Mouse (Mus musculus) heart, embryonic 12.5 days (tissue): Measurements from ENCODE around the gene Kctd17. TPM values are rescaled to one million over a fixed set of nuclear protein-coding genes. Genes with fewer than 3 reads are reported as not detected.

ENCODE experiments used
- ATAC-seq: fragments of 200-750 bp; cut with Nextera tagmentation; 2 replicates; pipeline ENCODE4 v1.8.0; 2017; ENCODE audit warnings: moderate TSS enrichment, moderate library complexity; ENCODE audit not compliant: insufficient number of reproducible peaks, low FRiP score
- H3K27ac ChIP-seq: fragments of 300-500 bp; sonication (generic); 2 replicates; pipeline ENCODE4 v1.5.1; 2016; ENCODE audit warnings: mild to moderate bottlenecking, moderate library complexity; ENCODE audit not compliant: poor library complexity, severe bottlenecking
- H3K27me3 ChIP-seq: fragments of 300-500 bp; sonication (generic); replicated peaks from 2 replicates; pipeline ENCODE4 v1.6.1; 2016; ENCODE audit warnings: mild to moderate bottlenecking, moderate library complexity
- H3K36me3 ChIP-seq: fragments of 300-500 bp; sonication (generic); 2 replicates; pipeline ENCODE4 v1.6.1; 2016; ENCODE audit warnings: mild to moderate bottlenecking, moderate library complexity
- H3K4me1 ChIP-seq: fragments of 300-500 bp; sonication (generic); replicated peaks from 2 replicates; pipeline ENCODE4 v1.6.1; 2016; ENCODE audit warnings: mild to moderate bottlenecking
- H3K4me2 ChIP-seq: fragments of 300-500 bp; sonication (generic); 2 replicates; pipeline ENCODE4 v1.6.1; 2016; ENCODE audit warnings: mild to moderate bottlenecking, moderate library complexity
- H3K4me3 ChIP-seq: fragments of 300-500 bp; sonication (generic); 2 replicates; pipeline ENCODE4 v1.5.1; 2016; ENCODE audit warnings: mild to moderate bottlenecking
- H3K9ac ChIP-seq: fragments of 300-500 bp; sonication (generic); 2 replicates; pipeline ENCODE4 v1.6.1; 2016; ENCODE audit warnings: mild to moderate bottlenecking, moderate library complexity
- H3K9me3 ChIP-seq: fragments of 300-500 bp; sonication (generic); replicated peaks from 2 replicates; pipeline ENCODE4 v1.6.1; 2016; ENCODE audit warnings: mild to moderate bottlenecking, moderate library complexity
- WGBS: fragments of 180-500 bp; shearing (Covaris S2); methylation state at CpG from one replicate; pipeline ENCODE4 v1.1.7; 2016; 5-methylcytosine and 5-hydroxymethylcytosine counted together
- polyA plus RNA-seq: library from polyadenylated mRNA; unstranded; fragments of >200 nt; fragmentation: Nextera tagmentation; extraction: Ambion mirVana; gene quantifications from 2 replicates; pipeline ENCODE4 v1.2.1, GENCODE M21; 2016

Kctd17 gene
- polyA plus RNA-seq, 1 experiment from 2014 or later = 19.9 TPM

GRCm38 (mm10) chr15:78481448-78482000 is 53.2 kb downstream of the Kctd17 start:
- H3K27me3 ChIP-seq = peaks cover 15% of the 10 kb centered on the region
- no peak for ATAC-seq
- no peak overlapping the region for H3K27ac ChIP-seq
- H3K9ac ChIP-seq = no peak overlapping the region
- no peak overlapping the region for H3K4me3 ChIP-seq
- no peaks in the 10 kb centered on the region for H3K36me3 ChIP-seq
- H3K4me1 ChIP-seq = 0 out of 2 replicates have a peak, but pooled peaks cover 7% of the 10 kb centered on the region
- H3K4me2 ChIP-seq = no peak overlapping the region
- 51% methylated on average over 9 of the region's 9 CpGs for WGBS
- H3K9me3 ChIP-seq = no peaks in the 10 kb centered on the region

- no peak for ATAC-seq
- WGBS = 74% methylated on average over 3 of the region's 3 CpGs
- Histone ChIP-seq H3K4me2 (no peak overlapping the region), H3K27me3 (peaks cover 20% of the 10 kb centered on the region), H3K9me3 (no peaks in the 10 kb centered on the region), H3K4me1 (0 out of 2 replicates have a peak, but pooled peaks cover 7% of the 10 kb centered on the region), H3K9ac (no peak overlapping the region), H3K36me3 (no peaks in the 10 kb centered on the region), H3K27ac (no peak overlapping the region), H3K4me3 (no peak overlapping the region)
These were observed 54.2 kb downstream of the Kctd17 start for GRCm38 (mm10) chr15:78482518-78482917.

- Histone ChIP-seq H3K4me2 (no peak overlapping the region), H3K36me3 (no peaks in the 10 kb centered on the region), H3K27ac (no peak overlapping the region), H3K9ac (no peak overlapping the region), H3K27me3 (peaks cover 20% of the 10 kb centered on the region), H3K4me1 (0 out of 2 replicates have a peak, but pooled peaks cover 7% of the 10 kb centered on the region), H3K4me3 (no peak overlapping the region), H3K9me3 (no peaks in the 10 kb centered on the region)
- ATAC-seq = no peak
- WGBS = 78% methylated on average over 4 of the region's 4 CpGs
These were observed 54.9 kb downstream of the Kctd17 start for GRCm38 (mm10) chr15:78483311-78483710.

- Histone ChIP-seq H3K4me2 (no peak overlapping the region), H3K9me3 (no peaks in the 10 kb centered on the region), H3K36me3 (no peaks in the 10 kb centered on the region), H3K9ac (no peak overlapping the region), H3K4me3 (no peak overlapping the region), H3K27me3 (peaks cover 20% of the 10 kb centered on the region), H3K27ac (no peak overlapping the region), H3K4me1 (no peaks in the 10 kb centered on the region)
- 76% methylated on average over 1 of the region's 1 CpGs for WGBS
- ATAC-seq = no peak
These were observed 58.2 kb downstream of the Kctd17 start for GRCm38 (mm10) chr15:78486564-78486963.

GRCm38 (mm10) chr15:78487066-78487465 is 58.7 kb downstream of the Kctd17 start:
- WGBS = 59% methylated on average over 4 of the region's 4 CpGs
- no peak overlapping the region for H3K27ac ChIP-seq
- H3K9me3 ChIP-seq = no peaks in the 10 kb centered on the region
- H3K27me3 ChIP-seq = peaks cover 20% of the 10 kb centered on the region
- no peak overlapping the region for H3K9ac ChIP-seq
- no peaks in the 10 kb centered on the region for H3K4me1 ChIP-seq
- H3K4me2 ChIP-seq = no peak overlapping the region
- H3K36me3 ChIP-seq = no peaks in the 10 kb centered on the region
- ATAC-seq = no peak
- no peak overlapping the region for H3K4me3 ChIP-seq

Other genes with a start within 250 kb of the Kctd17 start
- 0.21 and 0.49 TPM in 2 replicates for gene Pvalb, start 222.2 kb upstream of the Kctd17 start, polyA plus RNA-seq
- gene Ncf4, start 183.8 kb upstream of the Kctd17 start, polyA plus RNA-seq = 11.2 and 13.7 TPM in 2 replicates
- gene Csf2rb2, start 122.8 kb upstream of the Kctd17 start, polyA plus RNA-seq = 0.48 and 0.51 TPM in 2 replicates
- 2.4 and 3.1 TPM in 2 replicates for gene Csf2rb, start 102.8 kb upstream of the Kctd17 start, polyA plus RNA-seq
- not detected in 2 replicates for gene Tex33, start 32.7 kb upstream of the Kctd17 start, polyA plus RNA-seq
- gene Tst, start 22.7 kb upstream of the Kctd17 start, polyA plus RNA-seq = 7.6 and 9.0 TPM in 2 replicates
- 0.32 and 1.1 TPM in 2 replicates for gene Mpst, start 22.1 kb upstream of the Kctd17 start, polyA plus RNA-seq
- gene Tmprss6, start 40.1 kb downstream of the Kctd17 start, polyA plus RNA-seq = 0.19 and 0.30 TPM in 2 replicates
- gene Il2rb, start 66.7 kb downstream of the Kctd17 start, polyA plus RNA-seq = 0.09 TPM in 1 of 2 replicates, not detected in the other
- 30.4 and 32.4 TPM in 2 replicates for gene C1qtnf6, start 102.9 kb downstream of the Kctd17 start, polyA plus RNA-seq
- gene Sstr3, start 116.1 kb downstream of the Kctd17 start, polyA plus RNA-seq = 0.13 TPM in 1 of 2 replicates, not detected in the other
- 5.5 and 6.9 TPM in 2 replicates for gene Rac2, start 144.2 kb downstream of the Kctd17 start, polyA plus RNA-seq
- gene Cyth4, start 168.5 kb downstream of the Kctd17 start, polyA plus RNA-seq = 3.8 and 4.8 TPM in 2 replicates